Mouse (Mus musculus): ENCODE measurements around the gene Sult2b1.

Sult2b1 gene

DNA sequence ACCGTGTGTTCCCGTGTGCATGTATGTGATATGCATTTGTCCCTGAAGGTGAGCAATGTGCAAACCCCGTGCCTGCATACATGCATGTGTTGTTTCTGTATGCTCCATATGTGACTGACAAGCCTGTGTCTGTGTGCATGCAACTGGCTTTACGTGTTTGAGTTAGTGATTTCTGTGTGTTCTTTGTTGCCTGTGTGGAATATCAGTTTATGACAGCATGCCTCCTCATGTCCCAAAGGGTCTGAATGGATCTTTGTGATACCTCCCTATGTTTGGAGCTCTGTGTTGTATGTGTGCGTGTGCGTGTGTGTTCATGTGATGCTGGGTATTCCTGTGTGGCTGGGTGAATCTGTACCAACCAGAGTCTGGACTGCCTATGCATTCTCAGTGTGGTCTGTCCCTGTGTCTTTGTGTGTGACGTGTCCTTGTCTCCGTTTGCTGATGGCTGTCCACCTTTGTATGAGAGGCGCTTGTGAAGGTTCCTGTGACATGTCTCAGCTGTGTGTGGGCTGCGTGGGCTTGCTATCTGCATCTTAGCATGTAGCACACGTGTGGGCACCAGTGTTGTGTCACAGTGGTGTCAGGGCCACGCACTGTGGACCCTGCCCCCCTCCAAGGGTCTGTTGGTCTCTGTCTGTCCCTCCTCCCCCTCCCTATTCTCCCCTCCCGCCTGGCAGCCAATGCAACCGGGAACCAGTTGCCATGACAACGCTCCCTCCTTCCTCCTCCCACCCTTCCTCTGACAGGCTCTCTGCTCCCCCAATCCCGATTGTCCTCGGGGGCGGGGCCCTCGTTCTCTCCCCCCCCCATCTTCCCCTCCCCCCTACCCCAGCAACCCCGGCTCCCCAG, at the start of gene Sult2b1:
Sult2b1 (minus strand) TSS at position 146 of the 849 bp plus-strand sequence.
- no peak for DNase-seq (ENCODE audit: low read depth, low spot score)

DNA sequence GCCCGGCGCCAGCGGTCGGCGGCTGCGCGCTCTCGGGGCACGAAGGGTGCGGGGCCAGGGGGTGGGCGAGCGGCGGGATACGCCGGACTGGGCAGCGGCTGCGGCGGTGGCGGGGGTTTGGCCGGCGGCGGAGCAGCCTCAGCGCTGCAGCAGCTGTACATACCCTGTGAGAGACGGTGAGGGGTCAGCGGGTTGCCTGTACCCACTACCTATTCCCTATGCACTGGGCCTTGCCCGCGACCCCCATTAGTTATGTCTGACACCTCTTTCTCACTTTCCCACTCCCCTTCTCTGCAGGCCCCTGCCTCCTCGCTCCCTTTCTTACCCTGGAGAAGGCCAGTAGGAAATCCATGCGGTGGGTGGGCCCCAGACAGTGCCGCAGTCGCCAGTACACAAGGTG, 49.5 kb upstream of the Sult2b1 start:
- DNase-seq (ENCODE audit: low read depth, low spot score): no peak

DNA sequence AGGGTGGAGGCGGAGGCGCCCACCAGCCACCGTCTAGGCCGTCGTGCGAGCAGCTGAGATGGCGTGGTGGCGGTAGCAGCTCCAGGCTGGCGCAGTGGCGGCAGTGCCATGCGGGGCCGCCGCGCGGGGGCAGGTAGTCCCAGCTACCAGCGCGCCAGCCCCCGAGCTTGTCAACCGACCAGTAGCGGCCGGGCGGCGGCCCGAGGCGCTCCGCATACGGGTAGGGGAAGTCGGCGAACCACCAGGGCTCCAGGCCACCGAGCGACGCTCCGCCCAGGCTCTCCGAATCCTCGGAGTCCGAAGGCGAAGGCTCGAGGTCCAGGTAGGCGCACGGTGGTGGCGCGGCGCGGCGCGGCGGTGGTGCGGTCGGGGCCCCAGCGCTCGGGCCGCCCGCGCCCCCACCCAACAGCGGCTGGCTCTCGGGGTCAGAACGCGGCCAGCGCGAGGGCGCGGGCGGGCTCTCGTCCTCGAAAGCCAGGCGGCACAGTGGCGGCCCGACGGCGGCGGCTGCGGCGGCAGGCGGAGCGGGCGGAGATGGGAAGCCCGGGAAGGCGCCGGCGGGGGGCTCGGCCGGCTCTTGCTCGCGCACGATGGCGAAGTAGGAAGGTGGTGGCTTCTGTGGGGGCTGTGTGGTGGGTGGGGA, 48.8 kb upstream of the Sult2b1 start:
- DNase-seq (ENCODE audit: low read depth, low spot score): no peak

DNA sequence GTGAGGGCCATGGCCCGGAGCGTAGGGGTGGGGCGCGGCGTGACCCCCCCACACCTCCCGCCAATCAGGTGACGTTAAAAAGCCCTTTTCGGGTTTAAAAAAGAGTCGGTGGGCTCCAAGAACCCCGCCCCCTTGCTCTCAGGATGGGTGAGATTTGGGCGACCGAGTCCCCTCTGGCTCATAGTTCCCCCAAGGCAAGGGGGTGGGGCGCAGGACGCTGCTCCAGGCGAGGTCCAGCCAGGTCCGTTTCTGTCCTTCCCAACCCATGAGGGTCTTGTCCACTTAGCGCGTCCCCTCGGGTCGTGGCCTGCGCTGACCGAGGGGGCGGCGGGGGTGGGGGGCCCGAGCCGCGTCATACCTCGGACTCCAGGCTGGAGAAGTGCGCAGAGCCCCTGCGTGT, 48.0 kb upstream of the Sult2b1 start:
- DNase-seq (ENCODE audit: low read depth, low spot score): no peak

DNA sequence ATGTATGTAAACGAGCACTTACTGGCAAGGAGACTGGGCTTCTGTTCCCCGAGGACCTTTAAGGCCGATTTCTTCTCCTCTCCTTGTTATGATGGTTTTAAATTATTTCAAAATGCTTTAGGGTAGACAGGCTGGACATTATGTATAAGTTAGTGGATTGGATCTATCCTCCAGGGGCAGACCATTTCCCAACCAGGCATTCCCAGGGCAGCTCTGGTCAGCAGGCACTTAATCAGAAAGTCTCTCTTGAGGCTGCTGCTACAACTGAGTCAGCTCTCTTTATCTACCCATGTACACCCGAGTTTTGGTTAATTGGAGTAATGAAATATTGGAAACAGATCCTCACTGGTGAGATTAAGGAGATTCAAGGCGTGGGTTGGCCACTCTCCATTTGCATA, 46.7 kb upstream of the Sult2b1 start:
- DNase-seq (ENCODE audit: low read depth, low spot score): no peak

DNA sequence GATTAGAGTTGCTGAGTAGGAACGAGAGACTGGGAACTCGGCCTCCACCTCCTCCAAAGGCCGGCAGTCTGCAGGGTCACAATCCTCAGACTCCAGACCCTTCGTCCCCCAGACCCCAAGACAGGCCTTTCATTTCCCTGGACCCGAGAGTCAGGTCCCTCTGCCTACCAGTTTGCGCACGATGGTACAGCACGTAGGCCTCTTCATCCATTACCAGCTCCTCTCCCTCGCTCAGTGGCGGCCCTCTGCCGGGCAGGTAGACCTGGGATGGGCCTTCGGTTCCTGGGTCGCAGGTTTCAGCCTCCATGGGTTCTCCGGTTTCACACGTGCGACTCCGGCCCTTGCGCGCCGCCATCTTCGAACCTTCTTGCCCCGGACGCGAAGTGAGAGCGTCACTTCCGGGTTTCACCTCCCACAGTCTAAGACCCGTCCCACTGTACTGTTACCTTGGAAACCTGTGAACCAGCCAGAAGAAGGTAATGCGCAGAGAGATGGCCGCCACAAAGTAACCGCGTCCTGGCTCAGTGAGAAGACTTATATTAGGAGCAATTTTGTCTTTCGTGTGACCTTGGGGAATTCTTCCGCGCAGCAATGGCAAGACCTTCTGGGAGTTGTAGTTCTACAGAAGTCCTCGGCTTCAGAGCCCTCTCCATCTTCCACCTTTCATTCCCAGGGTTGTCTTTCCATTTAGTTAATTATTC, 46.1 kb upstream of the Sult2b1 start, which contains the start of gene Grwd1:
Grwd1 (minus strand) TSS at position 518 of the 701 bp plus-strand sequence.
- peak; percentile 92 for DNase-seq (ENCODE audit: low read depth, low spot score)

DNA sequence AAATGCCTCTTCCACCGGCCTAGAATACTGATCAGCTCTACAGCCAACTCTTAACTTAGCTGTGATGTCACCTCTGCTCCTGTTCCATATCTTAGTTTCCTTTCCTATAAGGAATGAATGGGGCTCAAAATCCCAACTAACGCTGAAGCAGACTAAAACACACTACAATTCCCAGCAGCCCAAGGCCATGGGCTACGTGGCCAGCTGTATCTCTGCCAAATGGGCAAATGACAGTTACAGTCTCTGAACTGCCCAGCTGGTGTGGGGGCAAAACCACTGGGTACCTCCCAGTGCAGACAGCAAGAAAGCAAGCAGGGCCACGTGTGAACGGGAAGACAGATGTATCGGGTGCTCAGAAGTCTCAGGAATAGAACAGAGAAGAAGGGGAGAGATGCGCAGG, 42.2 kb upstream of the Sult2b1 start:
- no peak for DNase-seq (ENCODE audit: low read depth, low spot score)

DNA sequence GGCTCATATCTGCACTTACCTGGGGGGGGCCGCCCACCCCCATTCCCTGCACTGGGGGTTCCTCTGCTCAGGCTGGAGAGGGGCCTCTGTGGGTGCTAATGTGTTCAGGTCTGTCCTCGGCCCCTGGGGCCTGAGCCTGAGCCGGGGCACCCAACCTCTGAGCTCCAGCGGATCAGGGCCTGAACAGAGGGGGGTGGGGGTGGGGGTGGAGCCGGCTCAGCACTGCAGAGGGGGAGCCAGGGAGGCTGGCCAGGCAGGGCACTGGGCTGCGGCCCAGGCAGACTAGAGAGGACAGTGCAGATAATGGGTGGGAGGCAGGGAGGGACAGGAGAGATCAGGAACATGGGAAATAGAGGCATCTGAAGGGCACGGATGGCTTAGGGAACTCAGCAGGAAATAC, 40.1 kb upstream of the Sult2b1 start, which contains the start of gene Kcnj14:
Kcnj14 (minus strand) TSS at position 185 of the 400 bp plus-strand sequence.
- DNase-seq (ENCODE audit: low read depth, low spot score): no peak

DNA sequence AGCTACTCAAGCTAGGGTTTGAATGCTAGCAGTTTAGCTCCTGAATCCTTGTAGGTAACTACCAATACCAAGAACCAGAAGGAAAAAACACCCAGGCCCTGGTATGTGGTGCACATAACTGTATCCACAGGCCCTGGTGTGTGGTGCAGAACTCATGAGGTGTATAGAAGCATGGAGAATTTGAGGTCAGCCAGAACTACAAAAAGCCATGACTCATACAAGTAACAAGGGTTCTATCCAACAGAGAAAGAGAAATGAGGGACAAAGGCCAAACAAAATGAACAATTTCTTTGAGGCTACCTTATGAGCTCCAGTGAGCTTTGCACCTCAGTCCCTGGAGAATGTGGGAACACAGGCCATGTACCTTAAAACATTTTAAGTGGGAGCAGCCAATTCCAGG, 36.4 kb upstream of the Sult2b1 start:
- DNase-seq (ENCODE audit: low read depth, low spot score): no peak

DNA sequence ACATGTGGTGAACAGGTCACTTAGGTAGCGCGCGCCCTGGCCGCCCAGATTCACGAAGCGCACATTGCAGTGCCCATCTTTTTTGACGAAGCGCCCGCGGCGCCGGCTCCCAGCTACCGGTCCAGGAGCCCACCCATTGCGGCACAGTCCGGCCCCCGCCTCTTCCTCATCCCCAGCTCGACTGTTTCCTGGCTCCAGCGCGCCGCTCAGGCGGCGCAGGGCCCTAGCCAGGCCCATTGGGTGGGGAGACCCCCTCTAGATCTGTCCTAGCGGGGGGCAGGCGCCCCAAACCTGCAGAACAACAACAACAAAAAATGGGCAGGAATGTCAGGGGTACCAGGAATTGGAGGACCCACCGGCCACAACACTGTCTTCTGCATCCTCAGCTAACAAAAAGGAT, 35.4 kb upstream of the Sult2b1 start:
- DNase-seq (ENCODE audit: low read depth, low spot score): no peak

DNA sequence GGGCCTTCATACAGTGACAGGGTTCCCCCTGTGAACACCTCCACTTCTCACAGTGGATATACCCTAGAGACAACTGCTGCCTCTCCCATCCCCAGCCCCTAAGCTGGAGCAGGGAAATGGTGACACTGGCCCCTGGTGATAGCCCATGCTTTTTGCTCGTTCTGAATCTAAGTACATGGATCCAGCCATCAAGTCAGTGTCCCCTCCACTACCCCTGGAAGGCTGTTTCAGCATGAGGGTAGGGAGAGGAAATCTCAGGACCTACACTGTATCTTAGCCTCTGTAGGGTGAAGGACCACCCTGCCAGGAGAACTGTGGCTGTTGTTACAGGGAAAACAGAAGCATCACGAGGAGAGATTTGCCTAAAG, 31.5 kb upstream of the Sult2b1 start:
- no peak for DNase-seq (ENCODE audit: low read depth, low spot score)

DNA sequence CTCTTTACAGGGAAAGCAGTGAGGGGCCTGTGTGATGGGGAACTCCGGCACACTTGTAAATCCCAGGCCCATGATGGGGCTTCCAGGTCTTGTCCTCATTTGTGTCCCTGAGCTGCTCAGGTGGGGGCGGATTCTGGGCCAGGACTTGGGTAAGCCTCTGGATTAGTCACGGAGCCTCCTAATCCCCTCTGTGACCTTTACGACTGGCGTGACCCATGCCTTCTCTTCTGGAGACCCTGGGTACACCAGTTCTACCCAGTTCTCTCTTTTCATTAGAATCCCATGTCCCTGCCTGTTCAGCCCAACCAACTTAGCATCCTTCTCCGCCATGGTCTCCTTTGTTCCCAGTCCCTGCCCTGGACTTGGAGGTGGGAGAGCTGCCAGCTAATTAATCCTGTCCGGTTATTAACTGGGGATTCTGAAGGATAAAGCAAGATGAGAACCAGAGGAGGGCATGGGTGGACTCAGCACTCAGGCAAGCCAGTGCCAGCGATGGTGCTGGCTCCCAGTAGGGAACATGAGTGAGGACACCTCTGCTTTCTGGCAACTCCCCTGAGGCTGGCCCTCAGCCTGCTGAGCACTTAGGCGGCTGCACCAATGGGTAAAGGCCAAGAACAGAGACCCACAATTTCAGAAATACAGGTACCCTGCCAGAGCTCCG, 31.0 kb upstream of the Sult2b1 start:
- DNase-seq (ENCODE audit: low read depth, low spot score): no peak

DNA sequence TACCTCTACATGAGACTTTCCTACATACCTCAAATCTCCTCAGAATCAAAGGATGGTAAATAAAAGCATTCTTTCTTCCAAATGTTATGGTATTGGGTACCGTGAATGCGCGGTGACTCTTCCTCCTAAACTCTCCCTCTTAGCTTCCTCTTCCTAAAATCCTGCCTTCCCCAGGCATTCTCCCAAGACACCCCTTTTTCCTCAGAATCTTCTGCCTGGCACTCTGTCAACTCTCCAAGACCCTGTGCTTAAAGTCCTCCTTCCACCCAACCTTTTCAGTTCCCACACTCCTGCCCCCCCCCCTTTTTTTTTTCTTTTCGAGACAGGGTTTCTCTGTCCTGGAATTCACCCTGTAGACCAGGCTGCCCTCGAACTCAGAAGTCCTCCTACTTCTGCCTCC, 30.4 kb upstream of the Sult2b1 start:
- DNase-seq (ENCODE audit: low read depth, low spot score): no peak

DNA sequence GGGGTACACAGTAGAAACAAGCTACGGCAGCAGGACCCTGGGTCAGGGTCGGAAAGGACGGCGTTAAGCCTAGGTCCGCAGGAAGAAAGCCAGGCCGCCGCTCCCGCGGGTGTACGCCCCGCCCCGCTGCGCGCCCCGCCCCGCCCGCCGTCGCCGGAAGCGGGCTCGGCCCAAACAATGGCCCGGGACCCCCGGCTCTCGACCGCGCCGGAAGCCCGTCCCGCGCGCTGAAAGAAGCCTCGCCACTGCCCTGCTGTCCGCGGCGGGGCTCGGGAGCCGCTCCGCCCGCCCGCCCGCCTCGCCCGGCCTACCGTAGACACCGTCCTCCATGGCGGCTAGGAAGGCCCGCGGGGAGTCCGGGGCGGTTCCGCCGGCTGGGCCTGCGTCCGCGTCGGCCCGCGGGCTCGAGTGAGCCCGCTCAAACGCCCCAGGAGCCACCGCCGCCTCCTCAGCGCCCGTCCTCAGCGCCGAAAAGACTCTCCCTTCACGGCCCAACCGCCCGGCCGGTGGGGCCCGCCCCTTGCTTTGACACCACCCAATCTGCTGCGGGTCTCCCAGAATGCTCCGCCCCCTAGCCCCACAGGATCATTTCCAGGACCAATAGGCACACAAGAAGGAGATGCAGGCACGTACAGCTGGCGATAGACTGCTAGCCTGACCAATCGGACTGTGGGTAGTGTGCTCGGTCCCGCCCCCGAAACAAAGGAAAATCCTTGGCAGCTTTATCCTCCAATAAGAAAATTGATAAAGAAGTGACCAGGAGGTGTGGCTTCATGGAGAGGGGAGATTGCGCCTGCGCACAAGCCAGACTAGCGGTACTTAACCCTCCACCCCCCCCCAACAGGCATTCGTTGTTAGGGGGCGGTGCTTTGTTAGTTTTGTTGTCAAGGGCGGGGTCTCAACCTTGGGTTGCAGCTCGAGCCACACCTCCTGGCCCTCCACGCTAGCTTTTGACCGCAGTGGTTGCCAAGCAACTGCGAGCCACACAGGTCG, 29.6 kb upstream of the Sult2b1 start, which contains the start of gene Cyth2:
Cyth2 (minus strand) TSS at position 795 of the 993 bp plus-strand sequence.
- DNase-seq (ENCODE audit: low read depth, low spot score): peak; percentile 99

DNA sequence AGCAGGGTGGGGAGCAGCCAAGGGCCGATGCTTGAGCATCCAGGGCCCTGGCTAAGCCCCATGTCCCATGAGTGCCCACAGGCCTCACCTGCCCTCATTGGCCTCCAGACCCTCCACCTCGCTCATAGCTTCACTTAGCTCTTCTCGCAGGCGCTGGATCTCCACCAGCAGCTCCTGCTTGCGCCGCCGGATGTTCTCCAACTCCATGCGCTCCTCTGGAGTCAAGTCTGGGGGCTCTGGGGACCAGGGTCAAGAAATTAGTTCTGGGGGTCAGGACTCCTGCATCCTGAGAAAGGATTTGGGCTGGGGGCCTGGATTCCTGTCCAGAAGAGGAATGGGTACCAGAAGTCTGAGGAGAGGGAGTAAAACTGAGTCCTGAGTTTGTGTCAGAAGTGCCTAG, 28.5 kb upstream of the Sult2b1 start:
- DNase-seq (ENCODE audit: low read depth, low spot score): no peak

DNA sequence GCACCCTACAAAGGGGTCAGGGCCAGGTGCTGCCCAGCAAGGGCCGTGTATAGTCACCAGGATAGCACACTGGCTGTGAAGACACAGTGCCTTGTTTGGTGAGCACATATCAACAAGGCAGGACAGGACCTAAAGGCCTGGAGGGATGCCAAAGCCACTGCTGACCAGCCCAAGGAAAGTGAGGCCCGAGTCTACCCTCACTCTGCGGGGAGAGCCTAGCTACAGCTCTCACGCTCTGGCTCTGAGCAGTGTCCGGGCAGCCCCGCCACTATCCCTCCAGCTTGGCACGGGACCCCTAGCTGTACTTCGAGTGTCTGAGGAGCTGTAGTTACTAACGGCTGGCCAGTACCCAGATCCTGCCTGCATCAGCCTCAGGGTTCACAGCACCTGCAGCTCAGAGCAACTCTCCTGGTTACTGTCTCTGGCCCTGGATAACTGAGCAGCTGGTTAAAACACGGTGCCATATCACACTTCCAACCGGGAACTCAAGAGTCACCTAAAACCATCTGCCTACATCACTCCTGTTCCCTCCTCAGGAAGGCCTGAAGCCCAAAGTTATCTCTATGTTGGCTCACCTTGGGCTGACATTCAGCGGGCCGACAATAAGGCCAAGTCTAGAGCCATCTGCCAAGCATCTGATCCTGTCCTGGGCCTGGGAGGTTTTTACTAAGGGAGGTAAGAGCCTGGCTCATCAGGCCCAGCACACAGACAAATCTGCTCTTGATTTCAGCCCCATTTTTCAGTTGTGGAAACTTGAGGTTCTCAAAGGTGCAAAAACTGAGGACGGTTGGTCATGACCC, 25.0 kb upstream of the Sult2b1 start:
- DNase-seq (ENCODE audit: low read depth, low spot score): no peak

DNA sequence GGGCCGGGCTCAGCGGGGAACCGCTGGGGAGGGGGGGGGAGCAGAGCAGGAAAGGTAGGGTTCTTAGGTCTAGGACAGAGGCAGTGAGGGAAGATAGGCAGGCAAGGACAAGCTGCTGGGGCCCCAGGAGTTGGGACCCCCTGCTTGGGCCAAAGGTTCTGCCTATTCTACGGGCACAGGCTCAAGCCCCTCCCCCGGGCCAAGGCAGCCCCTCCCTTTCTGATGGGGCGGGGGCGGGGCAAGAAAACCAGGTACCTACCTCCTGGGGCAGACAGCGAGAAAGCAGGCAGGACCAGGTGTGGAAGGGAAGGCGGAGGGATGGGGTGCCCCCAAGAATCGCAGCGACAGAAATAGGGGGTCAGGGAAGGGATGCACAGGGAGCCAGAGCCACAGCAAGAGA, 24.0 kb upstream of the Sult2b1 start:
- DNase-seq (ENCODE audit: low read depth, low spot score): no peak

DNA sequence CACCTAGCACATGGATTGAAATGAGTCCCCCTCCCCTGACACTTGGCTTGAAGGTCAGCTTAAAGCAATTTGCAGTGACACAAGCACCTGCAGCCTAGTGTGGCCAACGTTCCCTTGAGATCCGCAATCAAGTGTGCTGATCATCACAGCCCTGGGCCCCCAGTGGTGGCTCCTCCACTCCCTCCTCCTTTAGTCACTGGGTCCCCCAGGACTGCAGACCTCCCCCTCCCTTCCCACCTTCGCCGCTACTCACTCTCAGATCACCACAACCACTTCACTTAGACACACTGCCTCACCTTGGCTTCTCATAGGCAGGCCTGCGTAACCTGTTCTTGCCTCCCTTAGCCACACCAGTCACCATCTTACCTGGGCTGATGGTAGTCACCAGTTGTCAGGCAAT, 21.5 kb upstream of the Sult2b1 start:
- no peak for DNase-seq (ENCODE audit: low read depth, low spot score)

DNA sequence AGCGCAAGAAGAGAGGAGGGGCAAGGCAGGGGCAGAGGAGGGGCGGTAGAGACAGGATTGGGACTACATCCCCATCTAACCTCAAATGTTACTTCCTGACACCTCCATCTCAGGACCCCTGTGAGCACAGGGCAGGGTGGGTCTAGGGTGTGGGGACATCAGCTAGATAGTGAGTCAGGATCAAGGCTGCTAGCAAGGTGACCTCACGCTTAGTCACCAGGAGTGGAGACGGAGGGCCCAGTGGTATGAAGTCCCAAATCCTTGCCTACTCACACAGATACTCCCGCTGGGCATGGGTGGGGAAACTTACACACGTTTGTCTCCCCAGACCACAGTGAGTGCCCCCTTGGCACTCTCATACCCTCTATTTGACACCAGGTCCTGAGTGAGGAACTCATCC, 18.1 kb upstream of the Sult2b1 start:
- DNase-seq (ENCODE audit: low read depth, low spot score): no peak

DNA sequence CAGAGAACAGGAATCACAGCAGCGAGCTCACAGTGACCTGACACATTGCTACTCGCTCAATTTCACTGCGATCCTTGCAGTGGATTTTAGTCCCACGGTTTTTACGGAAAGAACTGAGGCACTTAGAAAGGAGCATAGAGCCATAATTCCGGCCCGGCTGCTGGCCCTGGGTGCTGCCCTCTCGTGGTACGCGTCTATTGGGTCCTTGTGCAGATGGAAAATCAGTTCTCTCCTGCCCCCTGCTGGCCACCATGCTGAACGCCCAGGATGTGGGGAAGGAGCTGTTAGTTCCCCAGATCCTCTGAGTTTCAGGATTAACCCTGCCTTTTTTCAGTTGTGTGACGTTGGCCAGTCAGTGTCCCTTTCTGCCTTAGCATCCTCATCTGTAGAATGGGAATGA, 16.9 kb upstream of the Sult2b1 start:
- peak; percentile 90 for DNase-seq (ENCODE audit: low read depth, low spot score)
